Mouse (Mus musculus): ENCODE data around the gene Zfyve9. TPM values are rescaled to one million over a fixed set of nuclear protein-coding genes. Genes with fewer than 3 reads are reported as not detected.

Gene Zfyve9
- polyA plus RNA-seq, 1 experiment, result 3.2 TPM

DNA sequence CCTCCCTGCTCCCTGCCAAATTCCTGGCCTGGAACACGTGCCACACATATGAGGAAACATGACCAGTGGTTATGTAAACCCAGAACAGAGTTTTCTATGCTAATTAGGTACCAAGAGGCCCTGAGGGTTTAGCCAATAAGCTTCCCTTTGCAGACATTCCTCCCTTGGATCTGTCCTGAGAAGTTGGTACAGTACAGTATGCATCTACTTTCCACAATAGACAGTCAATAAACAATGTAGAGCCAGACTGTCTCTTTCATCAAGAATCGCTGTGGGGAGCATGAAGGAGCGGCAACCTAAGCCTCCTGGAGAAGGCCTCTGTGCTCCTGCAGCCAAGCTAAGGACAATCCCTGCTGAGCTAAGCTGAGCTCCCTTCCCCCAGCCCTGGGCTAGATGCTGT is 94.4 kb downstream of the Zfyve9 start:
- H3K36me3 ChIP-seq (ENCODE audit: control insufficient read depth, insufficient read depth, low read length), result peaks cover 22% of the 10 kb centered on the region
- no peak overlapping the region for H3K27ac ChIP-seq (ENCODE audit: insufficient read depth, low read depth, low read length)
- H3K27me3 ChIP-seq (ENCODE audit: control insufficient read depth, insufficient read depth, low read length), result no peaks in the 10 kb centered on the region
- TF ChIP-seq POLR2A (IDR thresholded peaks at IDR 0.05; ENCODE audit: low read depth, low read length) (no peak), CTCF (IDR thresholded peaks at IDR 0.05; ENCODE audit: extremely low read depth, insufficient read length, insufficient replicate concordance, low read depth, low read length) (no peak)
- H3K4me3 ChIP-seq (ENCODE audit: low read depth, low read length), result no peak overlapping the region
- 79% methylated on average over 3 of the region's 3 CpGs for WGBS
- H3K4me1 ChIP-seq (ENCODE audit: control insufficient read depth, insufficient read depth, insufficient read length, low read length), result no peaks in the 10 kb centered on the region

DNA sequence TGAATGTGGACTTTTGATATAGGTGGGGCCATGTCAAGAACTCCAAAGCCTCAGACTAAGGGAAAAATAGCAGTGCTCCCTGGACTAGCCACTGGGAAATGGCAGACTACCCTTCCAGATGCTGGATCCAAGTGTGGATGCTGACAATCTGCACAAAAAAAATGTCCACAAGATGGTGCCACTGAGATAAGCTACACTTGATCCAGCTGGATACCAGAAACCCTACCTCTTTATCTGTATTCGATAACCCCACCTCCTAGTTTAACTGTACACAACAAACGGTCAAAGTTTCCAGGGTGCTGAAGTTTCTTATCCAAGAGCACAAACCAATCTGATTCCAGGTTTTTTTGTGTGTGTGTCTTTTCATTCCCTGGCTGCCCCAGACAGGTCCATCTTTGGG is 116.2 kb downstream of the Zfyve9 start:
- no peak for TF ChIP-seq CTCF (IDR thresholded peaks at IDR 0.05; ENCODE audit: extremely low read depth, insufficient read length, insufficient replicate concordance, low read depth, low read length)
- H3K4me1 ChIP-seq (ENCODE audit: control insufficient read depth, insufficient read depth, insufficient read length, low read length), result no peaks in the 10 kb centered on the region
- no peaks in the 10 kb centered on the region for H3K27me3 ChIP-seq (ENCODE audit: control insufficient read depth, insufficient read depth, low read length)
- peaks cover 13% of the 10 kb centered on the region for H3K36me3 ChIP-seq (ENCODE audit: control insufficient read depth, insufficient read depth, low read length)
- H3K27ac ChIP-seq (ENCODE audit: insufficient read depth, low read depth, low read length), result no peak overlapping the region
- no peak overlapping the region for H3K4me3 ChIP-seq (ENCODE audit: low read depth, low read length)
- 16% methylated on average over 2 of the region's 2 CpGs for WGBS

DNA sequence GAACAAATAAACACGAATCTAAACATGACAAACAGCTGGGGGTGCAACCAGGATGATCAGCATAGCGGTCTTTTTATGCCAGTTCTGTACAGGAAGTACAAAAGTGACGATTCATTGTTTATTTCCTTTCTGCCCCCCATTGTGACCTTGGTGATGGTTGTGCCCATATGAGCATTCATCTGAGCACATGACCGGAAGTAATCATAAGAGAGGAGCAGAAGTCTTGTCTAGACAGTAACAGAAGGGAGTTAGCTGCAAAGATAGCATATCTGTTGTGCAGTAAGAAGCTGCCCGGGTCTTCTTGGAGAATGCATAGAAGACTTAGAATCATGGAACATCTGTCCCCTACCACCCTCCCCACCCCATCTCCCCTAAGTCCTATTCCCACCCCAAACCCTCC is 141.8 kb downstream of the Zfyve9 start:
- no peak for TF ChIP-seq CTCF (IDR thresholded peaks at IDR 0.05; ENCODE audit: extremely low read depth, insufficient read length, insufficient replicate concordance, low read depth, low read length)
- H3K27ac ChIP-seq (ENCODE audit: insufficient read depth, low read depth, low read length), result no peak overlapping the region

DNA sequence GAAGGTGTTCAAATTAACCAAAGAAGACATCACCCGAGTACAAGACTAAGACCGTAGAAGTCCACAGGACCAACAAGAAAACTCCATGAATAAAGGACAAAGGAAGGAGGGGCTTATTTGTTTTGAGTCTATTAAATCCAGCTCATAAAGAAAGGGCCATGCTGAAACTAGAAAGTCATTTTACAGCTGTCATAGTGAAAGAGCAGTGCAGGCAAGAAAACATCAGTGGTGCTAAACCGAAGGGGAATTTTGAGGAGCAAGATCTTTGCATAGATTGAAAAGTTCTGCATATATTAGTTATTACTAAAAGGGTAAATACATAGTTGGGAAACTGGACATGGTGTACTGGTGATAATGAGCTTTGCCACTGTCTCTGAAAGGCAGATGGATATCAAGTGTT is 142.9 kb downstream of the Zfyve9 start:
- 86% methylated on average over 3 of the region's 3 CpGs for WGBS
- Histone ChIP-seq H3K4me3 (ENCODE audit: low read depth, low read length) (no peak overlapping the region), H3K4me1 (ENCODE audit: control insufficient read depth, insufficient read depth, insufficient read length, low read length) (peaks cover 6% of the 10 kb centered on the region; the same call in 1 of the 2 replicates), H3K27ac (ENCODE audit: insufficient read depth, low read depth, low read length) (no peak overlapping the region), H3K27me3 (ENCODE audit: control insufficient read depth, insufficient read depth, low read length) (no peaks in the 10 kb centered on the region), H3K36me3 (ENCODE audit: control insufficient read depth, insufficient read depth, low read length) (peaks cover 35% of the 10 kb centered on the region)
- TF ChIP-seq CTCF (IDR thresholded peaks at IDR 0.05; ENCODE audit: extremely low read depth, insufficient read length, insufficient replicate concordance, low read depth, low read length), result no peak
- no peak for TF ChIP-seq POLR2A (IDR thresholded peaks at IDR 0.05; ENCODE audit: low read depth, low read length)

More for the DNA sequence above, 141.8 kb downstream of the Zfyve9 start:
- Histone ChIP-seq H3K4me1 (ENCODE audit: control insufficient read depth, insufficient read depth, insufficient read length, low read length) (peaks cover 6% of the 10 kb centered on the region; the same call in 1 of the 2 replicates), H3K36me3 (ENCODE audit: control insufficient read depth, insufficient read depth, low read length) (peaks cover 27% of the 10 kb centered on the region), H3K27me3 (ENCODE audit: control insufficient read depth, insufficient read depth, low read length) (no peaks in the 10 kb centered on the region), H3K4me3 (ENCODE audit: low read depth, low read length) (no peak overlapping the region)
- 70% methylated on average over 5 of the region's 5 CpGs for WGBS

DNA sequence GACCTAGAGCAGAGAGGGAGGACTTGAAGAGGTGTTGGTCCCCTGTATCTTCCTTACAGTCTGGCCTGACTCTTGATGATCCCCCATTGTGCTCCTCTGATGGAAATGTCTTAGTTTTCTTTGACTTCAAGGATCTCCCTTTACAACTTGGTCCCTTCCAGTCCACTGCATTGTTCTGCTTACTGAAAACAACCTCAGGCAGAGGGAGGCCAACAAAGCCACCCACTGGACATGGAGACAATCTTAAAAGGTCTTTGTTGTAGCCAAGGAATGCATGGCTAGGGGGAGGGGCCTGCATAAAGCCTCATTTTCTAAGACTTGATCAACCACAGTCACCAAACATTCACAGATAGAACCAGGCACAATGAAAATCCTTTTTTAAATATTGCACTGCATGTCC is 145.5 kb downstream of the Zfyve9 start:
- Histone ChIP-seq H3K4me3 (ENCODE audit: low read depth, low read length) (no peak overlapping the region), H3K27me3 (ENCODE audit: control insufficient read depth, insufficient read depth, low read length) (no peaks in the 10 kb centered on the region), H3K4me1 (ENCODE audit: control insufficient read depth, insufficient read depth, insufficient read length, low read length) (0 out of 2 replicates have a peak, but pooled peaks cover 3% of the 10 kb centered on the region), H3K27ac (ENCODE audit: insufficient read depth, low read depth, low read length) (no peak overlapping the region), H3K36me3 (ENCODE audit: control insufficient read depth, insufficient read depth, low read length) (peaks cover 46% of the 10 kb centered on the region)
- no peak for TF ChIP-seq CTCF (IDR thresholded peaks at IDR 0.05; ENCODE audit: extremely low read depth, insufficient read length, insufficient replicate concordance, low read depth, low read length)
- TF ChIP-seq POLR2A (IDR thresholded peaks at IDR 0.05; ENCODE audit: low read depth, low read length), result no peak

DNA sequence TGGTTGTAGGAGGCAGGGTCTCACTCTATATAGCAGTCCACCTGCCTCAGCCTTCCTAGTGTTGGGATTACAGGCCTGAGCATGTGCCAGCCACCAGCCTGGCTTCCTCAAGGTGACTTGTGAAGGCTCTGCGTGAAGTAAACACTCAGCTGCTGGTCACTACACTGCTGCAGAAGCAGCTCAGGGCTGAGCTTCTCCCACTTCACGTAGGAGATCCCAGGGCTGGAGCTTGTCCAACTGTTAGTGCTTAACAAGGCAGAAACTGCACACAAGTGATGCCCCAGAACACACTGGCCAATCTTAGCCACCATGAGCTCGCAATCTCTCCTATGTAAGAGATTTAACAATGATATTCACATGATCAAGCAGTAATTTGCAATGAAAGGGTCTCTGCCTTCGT is 145.9 kb downstream of the Zfyve9 start:
- WGBS, result 86% methylated on average over 4 of the region's 4 CpGs
- no peak for TF ChIP-seq POLR2A (IDR thresholded peaks at IDR 0.05; ENCODE audit: low read depth, low read length)
- TF ChIP-seq CTCF (IDR thresholded peaks at IDR 0.05; ENCODE audit: extremely low read depth, insufficient read length, insufficient replicate concordance, low read depth, low read length), result no peak
- Histone ChIP-seq H3K36me3 (ENCODE audit: control insufficient read depth, insufficient read depth, low read length) (peaks cover 50% of the 10 kb centered on the region), H3K27ac (ENCODE audit: insufficient read depth, low read depth, low read length) (no peak overlapping the region), H3K4me3 (ENCODE audit: low read depth, low read length) (no peak overlapping the region), H3K27me3 (ENCODE audit: control insufficient read depth, insufficient read depth, low read length) (no peaks in the 10 kb centered on the region), H3K4me1 (ENCODE audit: control insufficient read depth, insufficient read depth, insufficient read length, low read length) (0 out of 2 replicates have a peak, but pooled peaks cover 3% of the 10 kb centered on the region)

DNA sequence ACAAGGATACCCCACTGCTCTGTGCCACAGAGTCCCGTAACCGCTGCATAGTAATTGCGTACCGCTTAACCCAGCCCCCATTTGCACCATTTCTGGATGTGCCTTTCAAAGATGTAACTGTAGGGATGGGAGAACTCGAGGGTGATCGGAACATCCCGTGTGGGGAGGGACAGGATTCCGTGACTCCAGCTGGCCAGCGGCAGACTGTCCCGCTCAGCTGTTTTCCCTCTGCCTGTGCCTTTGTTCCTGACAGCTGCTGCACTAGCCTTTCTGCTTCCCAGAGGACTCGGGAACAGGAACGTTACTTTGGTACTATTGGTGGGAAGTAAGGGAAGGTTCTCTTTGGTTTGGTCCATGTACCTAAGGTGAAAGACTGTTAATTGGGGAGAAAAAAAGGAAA is 146.9 kb downstream of the Zfyve9 start:
- TF ChIP-seq POLR2A (IDR thresholded peaks at IDR 0.05; ENCODE audit: low read depth, low read length) (no peak), CTCF (IDR thresholded peaks at IDR 0.05; ENCODE audit: extremely low read depth, insufficient read length, insufficient replicate concordance, low read depth, low read length) (no peak)
- WGBS, result 89% methylated on average over 12 of the region's 12 CpGs
- Histone ChIP-seq H3K4me1 (ENCODE audit: control insufficient read depth, insufficient read depth, insufficient read length, low read length) (no peaks in the 10 kb centered on the region), H3K36me3 (ENCODE audit: control insufficient read depth, insufficient read depth, low read length) (peaks cover 54% of the 10 kb centered on the region), H3K4me3 (ENCODE audit: low read depth, low read length) (no peak overlapping the region), H3K27me3 (ENCODE audit: control insufficient read depth, insufficient read depth, low read length) (no peaks in the 10 kb centered on the region), H3K27ac (ENCODE audit: insufficient read depth, low read depth, low read length) (no peak overlapping the region)

DNA sequence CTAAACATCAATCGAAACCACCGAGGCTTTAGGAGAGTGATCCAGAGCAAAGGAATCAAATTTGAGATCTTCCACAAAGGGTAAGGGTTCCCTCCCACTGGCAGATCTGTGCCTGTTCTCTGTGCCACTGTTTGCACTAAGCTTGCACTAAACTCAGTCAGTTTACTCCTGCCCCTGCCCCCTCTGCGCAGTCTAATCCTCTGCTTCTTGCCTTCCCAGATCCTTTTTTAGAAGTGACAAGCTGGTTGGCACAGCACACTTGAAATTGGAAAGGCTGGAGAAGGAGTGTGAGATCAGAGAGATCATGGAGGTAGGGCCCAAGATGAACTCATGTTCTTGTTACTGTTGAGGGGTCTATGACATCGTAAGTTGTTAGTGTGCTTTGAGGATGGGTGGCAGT is 149.0 kb downstream of the Zfyve9 start:
- H3K4me3 ChIP-seq (ENCODE audit: low read depth, low read length), result no peak overlapping the region
- WGBS, result 97% methylated on average over 4 of the region's 4 CpGs
- no peaks in the 10 kb centered on the region for H3K4me1 ChIP-seq (ENCODE audit: control insufficient read depth, insufficient read depth, insufficient read length, low read length)
- TF ChIP-seq CTCF (IDR thresholded peaks at IDR 0.05; ENCODE audit: extremely low read depth, insufficient read length, insufficient replicate concordance, low read depth, low read length) (no peak), POLR2A (IDR thresholded peaks at IDR 0.05; ENCODE audit: low read depth, low read length) (no peak)
- H3K27ac ChIP-seq (ENCODE audit: insufficient read depth, low read depth, low read length), result no peak overlapping the region
- peaks cover 62% of the 10 kb centered on the region for H3K36me3 ChIP-seq (ENCODE audit: control insufficient read depth, insufficient read depth, low read length)
- H3K27me3 ChIP-seq (ENCODE audit: control insufficient read depth, insufficient read depth, low read length), result no peaks in the 10 kb centered on the region
